Mouse (Mus musculus) liver, postnatal 0 days (tissue): ENCODE measurements around the gene Pafah1b3.

ENCODE experiments used
- CTCF ChIP-seq: sonication (generic); IDR thresholded peaks from 2 replicates; pipeline ENCODE4 v1.5.1; 2016; ENCODE audit warnings: antibody characterized with exemption, low read depth
- EP300 ChIP-seq: IDR thresholded peaks from 2 replicates; pipeline ENCODE4 v1.6.1; 2016; ENCODE audit warnings: antibody characterized with exemption, low read depth, mild to moderate bottlenecking

DNA sequence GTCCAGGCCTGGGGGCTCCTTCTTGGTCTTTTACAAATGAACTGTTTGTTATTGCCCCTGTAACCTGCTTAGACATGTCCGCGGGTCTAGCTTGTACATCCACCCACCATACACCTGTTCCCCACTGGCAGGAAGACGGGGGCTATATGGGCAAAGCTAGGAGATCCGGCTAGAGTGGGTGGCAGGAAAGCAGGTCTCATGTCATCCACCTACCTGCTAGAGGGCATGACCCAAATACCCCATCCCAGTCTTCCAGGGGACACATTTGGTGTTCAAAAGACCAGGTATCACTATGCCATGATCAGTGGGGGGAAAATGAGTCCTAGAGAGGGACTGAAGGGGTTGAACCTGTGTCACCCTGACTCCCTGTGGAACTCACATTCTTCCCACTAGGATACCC, 20.4 kb downstream of the Pafah1b3 start:
- no peak for TF ChIP-seq CTCF
- no peak for TF ChIP-seq EP300
